Mouse (Mus musculus): ENCODE results near the gene Pop4. TPM values are rescaled to one million over a fixed set of nuclear protein-coding genes. Genes with fewer than 3 reads are reported as not detected.

The Pop4 gene
- polyA plus RNA-seq, 1 experiment from 2014 or later = 94.9 TPM

DNA sequence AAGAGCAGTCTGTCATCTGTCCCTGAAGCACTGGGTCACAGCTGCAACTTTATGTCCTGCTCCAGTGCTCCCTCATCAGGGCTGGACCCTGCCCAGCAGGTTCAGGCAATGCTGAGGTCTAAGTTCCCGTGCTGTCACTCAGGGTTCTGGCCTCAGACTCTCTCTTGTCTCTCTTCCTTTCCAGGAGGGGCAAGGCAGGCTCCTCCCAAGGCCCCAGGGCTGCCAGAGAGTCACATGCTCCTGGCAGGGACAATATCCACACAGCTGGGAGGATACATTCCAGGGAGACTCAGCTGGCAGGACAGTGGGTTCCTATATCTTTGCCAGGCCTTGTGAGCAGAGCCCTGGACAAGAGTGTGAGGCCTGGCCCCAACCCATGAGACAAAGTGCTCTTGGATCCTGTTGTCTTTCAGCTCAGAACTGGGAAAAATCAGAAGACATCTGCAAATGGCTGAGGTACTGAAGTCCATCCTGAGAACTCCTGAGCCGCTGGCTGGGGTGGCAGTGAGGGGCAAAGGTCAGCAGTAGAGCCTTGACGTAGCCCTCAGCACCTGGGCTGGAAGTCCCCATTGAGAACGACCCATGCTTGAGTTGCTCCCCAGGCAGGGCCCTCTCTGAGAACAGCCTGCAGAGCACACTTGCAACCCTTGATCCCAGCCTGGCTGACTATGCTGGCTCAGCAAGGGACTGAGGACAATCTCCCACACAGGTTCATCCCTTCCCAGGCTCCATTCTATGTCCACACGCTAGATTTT lies 53.6 kb downstream of the Pop4 start:
- Histone ChIP-seq H3K9me3 (no peaks in the 10 kb centered on the region), H3K27me3 (no peaks in the 10 kb centered on the region), H3K4me2 (replicated peaks) (no peak overlapping the region), H3K4me3 (no peak overlapping the region), H3K9ac (replicated peaks) (no peak overlapping the region), H3K27ac (replicated peaks) (no peak overlapping the region), H3K36me3 (no peaks in the 10 kb centered on the region), H3K4me1 (no peaks in the 10 kb centered on the region)
- WGBS = 69% methylated on average over 5 of the region's 5 CpGs
- no peak for ATAC-seq (replicated peaks)

DNA sequence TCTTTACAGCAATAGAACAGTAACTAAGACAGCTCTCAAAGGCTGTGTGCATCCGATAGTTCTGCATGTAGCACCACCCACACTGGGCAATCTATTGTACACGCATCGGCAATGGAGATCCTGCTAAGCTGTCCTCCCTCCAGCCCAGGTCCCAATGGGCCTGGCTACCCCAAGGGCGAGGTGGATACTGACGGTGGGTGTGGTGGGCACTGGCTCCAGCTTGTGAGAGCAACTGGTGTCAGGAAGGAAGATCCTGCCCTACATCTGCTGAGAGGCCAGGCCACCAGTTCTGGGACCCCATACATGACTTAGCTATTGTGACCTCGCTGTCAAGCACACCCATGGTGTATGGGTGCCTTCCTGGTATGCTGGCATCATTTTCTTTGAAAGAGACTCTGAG lies 55.5 kb downstream of the Pop4 start:
- Histone ChIP-seq H3K4me2 (replicated peaks) (no peak overlapping the region), H3K9ac (replicated peaks) (no peak overlapping the region), H3K27me3 (no peaks in the 10 kb centered on the region), H3K9me3 (no peaks in the 10 kb centered on the region), H3K36me3 (no peaks in the 10 kb centered on the region), H3K4me3 (no peak overlapping the region), H3K4me1 (no peaks in the 10 kb centered on the region), H3K27ac (replicated peaks) (no peak overlapping the region)
- WGBS = 84% methylated on average over 6 of the region's 6 CpGs
- ATAC-seq (replicated peaks) = no peak

DNA sequence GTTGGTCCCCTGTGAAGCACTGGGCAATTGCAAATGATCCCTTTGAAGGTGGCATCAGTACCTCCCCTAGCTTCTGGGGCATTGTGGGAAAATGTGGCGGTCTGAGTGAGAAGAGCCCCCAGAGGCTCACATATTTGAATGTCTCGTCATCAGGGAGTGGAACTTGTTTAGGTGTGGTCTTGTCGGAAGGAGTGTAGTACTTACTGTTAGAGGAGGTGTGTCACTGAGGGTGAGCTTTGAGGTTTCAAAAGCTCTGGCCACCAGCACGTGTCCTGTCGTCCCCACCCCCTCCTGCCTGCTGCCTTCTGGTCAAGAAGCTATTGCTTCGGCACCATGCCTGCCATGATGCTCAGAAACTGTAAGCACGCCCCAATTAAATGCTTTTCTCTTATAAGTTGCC lies 55.9 kb downstream of the Pop4 start:
- Histone ChIP-seq H3K27ac (replicated peaks) (no peak overlapping the region), H3K4me3 (no peak overlapping the region), H3K4me2 (replicated peaks) (no peak overlapping the region), H3K27me3 (no peaks in the 10 kb centered on the region), H3K36me3 (no peaks in the 10 kb centered on the region), H3K9ac (replicated peaks) (no peak overlapping the region), H3K4me1 (no peaks in the 10 kb centered on the region), H3K9me3 (no peaks in the 10 kb centered on the region)
- 82% methylated on average over 7 of the region's 7 CpGs for WGBS
- no peak for ATAC-seq (replicated peaks)

DNA sequence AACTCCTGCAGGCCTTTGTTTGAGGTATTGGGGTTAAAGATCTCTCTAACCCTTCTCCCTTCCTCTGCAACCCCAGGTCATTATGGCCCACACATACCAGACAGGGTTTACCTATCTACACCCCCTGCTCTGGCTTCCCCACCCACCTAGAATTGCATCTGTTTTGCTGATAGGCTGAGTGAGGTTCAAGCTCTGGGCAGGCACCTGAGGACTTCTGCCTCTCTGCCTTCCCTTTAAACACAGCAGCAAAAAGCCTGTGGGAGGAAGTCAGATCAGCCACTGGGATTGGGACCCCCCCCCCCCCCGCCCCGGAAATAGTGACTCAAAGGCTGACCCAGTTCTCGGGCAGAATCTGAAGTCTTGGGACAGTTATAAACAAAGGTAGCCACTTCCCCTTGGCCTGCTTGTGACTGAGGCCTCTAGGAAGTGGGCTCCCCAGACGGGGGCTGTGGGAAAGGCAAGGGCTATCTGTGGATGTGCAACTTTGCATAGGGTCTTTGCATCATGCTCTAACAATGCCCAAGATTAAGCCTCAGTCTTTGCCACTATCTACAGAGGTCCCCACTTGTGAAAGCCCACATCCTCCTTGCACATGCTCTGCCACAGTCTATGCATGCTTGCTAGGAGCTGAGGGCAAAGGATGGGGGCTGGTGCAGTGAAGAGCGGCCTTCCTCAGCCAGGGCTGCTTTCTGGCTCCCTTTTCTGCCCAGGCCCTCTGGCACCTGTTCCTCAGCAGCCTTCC lies 56.6 kb downstream of the Pop4 start:
- no peak overlapping the region for H3K9ac ChIP-seq (replicated peaks)
- H3K9me3 ChIP-seq = no peaks in the 10 kb centered on the region
- ATAC-seq (replicated peaks) = no peak
- H3K27ac ChIP-seq (replicated peaks) = no peak overlapping the region
- H3K4me2 ChIP-seq (replicated peaks) = no peak overlapping the region
- no peak overlapping the region for H3K4me3 ChIP-seq
- no peaks in the 10 kb centered on the region for H3K27me3 ChIP-seq
- no peaks in the 10 kb centered on the region for H3K36me3 ChIP-seq
- no peaks in the 10 kb centered on the region for H3K4me1 ChIP-seq
- WGBS = 71% methylated on average over 5 of the region's 5 CpGs

DNA sequence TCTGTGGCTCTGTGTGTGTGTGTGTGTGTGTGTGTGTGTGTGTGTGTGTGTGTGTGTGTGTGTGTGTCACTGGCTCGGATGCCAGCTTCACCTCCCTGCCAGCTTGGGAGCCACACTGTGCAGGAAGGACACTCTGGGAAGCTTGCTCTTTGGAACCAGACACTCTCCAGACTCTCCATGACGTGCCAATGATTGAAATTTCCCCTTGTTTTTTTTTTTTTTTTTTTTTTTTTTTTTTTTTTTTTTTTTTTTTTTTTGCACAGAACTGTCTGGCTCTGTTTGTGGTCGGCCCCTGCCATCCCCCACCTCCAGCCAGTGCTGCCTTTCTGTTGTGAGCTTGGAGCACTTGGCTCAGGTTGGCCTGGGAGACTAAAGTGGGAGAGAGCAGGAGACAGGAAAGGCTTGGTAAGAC lies 58.6 kb downstream of the Pop4 start:
- no peak overlapping the region for H3K9ac ChIP-seq (replicated peaks)
- no peaks in the 10 kb centered on the region for H3K36me3 ChIP-seq
- H3K4me3 ChIP-seq = no peak overlapping the region
- WGBS = 32% methylated on average over 2 of the region's 3 CpGs
- H3K27ac ChIP-seq (replicated peaks) = no peak overlapping the region
- H3K4me2 ChIP-seq (replicated peaks) = no peak overlapping the region
- H3K9me3 ChIP-seq = no peaks in the 10 kb centered on the region
- H3K4me1 ChIP-seq = no peaks in the 10 kb centered on the region
- ATAC-seq (replicated peaks) = no peak
- no peaks in the 10 kb centered on the region for H3K27me3 ChIP-seq

Other genes with a start within 250 kb of the Pop4 start
- gene Uri1, start 247.9 kb downstream of the Pop4 start, polyA plus RNA-seq (2015; fragmentation: Nextera tagmentation; extraction: Ambion mirVana) = 38.6 and 40.3 TPM in 2 replicates
- 13.9 and 16.4 TPM in 2 replicates for gene Ccne1, start 163.9 kb downstream of the Pop4 start, polyA plus RNA-seq (2015; fragmentation: Nextera tagmentation; extraction: Ambion mirVana)
- 16.8 and 17.7 TPM in 2 replicates for gene 1600014C10Rik, start 88.2 kb downstream of the Pop4 start, polyA plus RNA-seq (2015; fragmentation: Nextera tagmentation; extraction: Ambion mirVana)
- 0.61 and 0.68 TPM in 2 replicates for gene Plekhf1, start 43.4 kb downstream of the Pop4 start, polyA plus RNA-seq (2015; fragmentation: Nextera tagmentation; extraction: Ambion mirVana)